Mouse (Mus musculus): ENCODE data around the gene Irf5.

GRCm38 (mm10) chr6:29496270-29496669 is 30.2 kb upstream of the Irf5 start:
- TF ChIP-seq CTCF (IDR thresholded peaks at IDR 0.05; ENCODE audit: low read depth) (no peak), EP300 (optimal IDR thresholded peaks at IDR 0.05) (no peak)
